Mouse (Mus musculus): ENCODE measurements around the gene Obox6. TPM values are rescaled to one million over a fixed set of nuclear protein-coding genes. Genes with fewer than 3 reads are reported as not detected.

Gene Obox6
- 0.57 TPM for polyA plus RNA-seq (2017; shearing (Covaris generic))

DNA sequence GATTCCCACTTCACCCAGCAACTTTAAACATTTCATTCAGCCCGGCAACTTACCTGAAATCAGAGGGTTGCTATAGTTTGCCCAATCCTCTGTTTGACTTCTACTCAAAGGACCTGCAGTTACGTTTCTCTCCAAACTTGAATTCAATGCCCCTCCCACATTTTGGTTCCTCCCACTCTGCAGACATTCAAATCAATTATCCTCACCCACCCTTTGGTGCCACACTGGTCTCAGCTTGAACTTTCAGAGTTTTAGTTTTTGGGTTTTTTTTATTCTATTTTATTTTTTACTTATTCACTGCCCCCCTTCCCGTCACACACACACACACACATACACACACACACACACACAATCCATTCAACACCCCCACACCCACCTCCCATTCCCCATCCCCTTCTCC is at the start of gene Obox6:
Gene Obox6 (minus strand): TSS at position 101 of the 400 bp plus-strand sequence.

DNA sequence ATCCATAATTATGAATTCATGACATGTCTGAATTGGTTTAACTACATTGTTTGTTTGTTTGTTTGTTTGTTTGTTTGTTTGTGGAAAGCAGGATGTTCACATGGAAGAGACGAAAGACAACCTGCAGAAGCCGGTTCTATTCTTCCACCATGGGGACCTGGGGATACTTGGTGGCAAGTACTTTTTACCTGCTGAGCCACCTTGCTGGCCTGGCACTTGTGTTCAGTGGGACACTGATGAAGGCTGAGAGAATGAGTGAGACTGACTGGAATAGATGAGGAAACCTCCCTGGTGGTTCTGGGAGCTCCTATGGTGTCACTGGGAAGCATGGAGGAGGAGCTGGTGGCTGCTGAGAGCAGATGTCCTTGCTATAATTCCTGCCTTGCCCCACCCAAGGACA is 42.8 kb upstream of the Obox6 start, which contains the start of gene Crxos:
Gene Crxos (plus strand): TSS at position 301 of the 400 bp plus-strand sequence.

DNA sequence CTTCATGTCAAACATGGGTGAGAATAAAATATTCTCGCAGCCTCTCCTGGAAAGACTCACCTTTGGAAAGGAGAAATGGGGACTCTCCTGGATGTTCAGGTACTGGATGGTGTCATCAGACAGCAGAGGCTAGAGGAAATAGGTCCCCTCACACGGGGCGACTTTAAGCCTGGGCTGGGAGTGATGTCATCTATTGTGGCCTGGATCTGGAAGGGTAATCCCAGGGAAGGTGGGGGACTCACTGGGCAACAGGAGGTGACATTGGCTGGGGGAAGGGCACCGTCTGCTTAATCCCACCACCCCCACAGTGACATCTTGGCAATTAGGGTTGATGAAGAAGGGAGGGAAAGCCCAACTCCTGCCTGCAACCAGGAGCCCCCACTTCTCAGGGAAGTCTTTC is 40.3 kb upstream of the Obox6 start, which contains the start of gene Crx:
Gene Crx (minus strand): TSS at position 213 of the 400 bp plus-strand sequence.

Other genes starting within 250 kb of the Obox6 start
- gene Obox3, start 199.8 kb downstream of the Obox6 start, polyA plus RNA-seq (2017; shearing (Covaris generic)): 0.35 TPM
- gene Obox5, start 89.5 kb downstream of the Obox6 start, polyA plus RNA-seq (2017; shearing (Covaris generic)): not detected
- gene Crx, start 40.3 kb upstream of the Obox6 start, polyA plus RNA-seq (2017; shearing (Covaris generic)): not detected
- gene Crxos, start 42.9 kb upstream of the Obox6 start, polyA plus RNA-seq (2017; shearing (Covaris generic)): 0.34 TPM
- 386 TPM for gene Selenow, start 82.7 kb upstream of the Obox6 start, polyA plus RNA-seq (2017; shearing (Covaris generic))
- gene Nop53, start 106.4 kb upstream of the Obox6 start, polyA plus RNA-seq (2017; shearing (Covaris generic)): 611 TPM
- gene Ehd2, start 127.9 kb upstream of the Obox6 start, polyA plus RNA-seq (2017; shearing (Covaris generic)): 0.12 TPM
- 5.0 TPM for gene Bicra, start 208.2 kb upstream of the Obox6 start, polyA plus RNA-seq (2017; shearing (Covaris generic))
- 0.49 TPM for gene Zfp541, start 222.1 kb upstream of the Obox6 start, polyA plus RNA-seq (2017; shearing (Covaris generic))

Measured in effector memory CD4-positive, alpha-beta T cell, adult 7 months (primary cell).